Mouse (Mus musculus): Measurements from ENCODE around the gene Pbx1.

DNA sequence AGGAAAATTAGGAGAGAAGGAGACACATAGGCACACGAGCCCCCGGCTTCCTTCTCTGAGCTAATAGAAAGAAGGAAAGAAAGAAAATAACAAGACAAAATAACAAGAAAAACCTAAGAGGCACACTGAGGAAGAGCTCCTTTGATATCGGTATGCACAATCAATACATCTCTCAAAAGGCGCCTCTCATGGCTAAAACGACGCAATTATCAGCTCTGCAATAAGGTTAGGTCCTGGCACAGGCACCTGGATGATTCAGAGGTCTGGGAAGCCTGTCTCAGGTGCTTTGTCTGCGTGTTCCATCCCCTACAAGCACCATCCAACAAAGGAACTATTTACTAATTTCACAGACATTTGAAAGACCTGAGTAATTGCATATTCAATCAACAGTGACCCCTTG is 5.8 kb downstream of the Pbx1 start:
- TF ChIP-seq CTCF (conservative IDR thresholded peaks at IDR 0.05; ENCODE audit: low read length): no peak
- no peak for TF ChIP-seq POU5F1 (IDR thresholded peaks at IDR 0.05; ENCODE audit: borderline replicate concordance, low read length)
